Mouse (Mus musculus) myocyte (in vitro differentiated cells): ENCODE measurements around the gene Fat3. TPM values are rescaled to one million over a fixed set of nuclear protein-coding genes. Genes with fewer than 3 reads are reported as not detected.

ENCODE experiments used
- H3K27me3 ChIP-seq: one replicate; pipeline ENCODE4 v1.6.1; 2011; ENCODE audit not compliant: control insufficient read depth, insufficient read depth, insufficient read length
- H3K36me3 ChIP-seq: one replicate; pipeline ENCODE4 v1.6.1; 2011; ENCODE audit not compliant: control insufficient read depth, insufficient read depth
- H3K4me2 ChIP-seq: one replicate; pipeline ENCODE4 v1.6.1; 2011; ENCODE audit warnings: low read depth, control low read depth
- H3K4me3 ChIP-seq: one replicate; pipeline ENCODE4 v1.5.1; 2011; ENCODE audit warnings: mild to moderate bottlenecking, control low read depth, moderate library complexity
- H3K79me2 ChIP-seq: one replicate; pipeline ENCODE4 v1.6.1; 2011; ENCODE audit not compliant: control insufficient read depth, insufficient read depth
- H3ac ChIP-seq: one replicate; pipeline ENCODE4 v1.6.1; 2011; ENCODE audit not compliant: control insufficient read depth, insufficient read length
- CEBPB ChIP-seq: IDR thresholded peaks from 2 replicates; pipeline ENCODE4 v1.6.1; 2011; ENCODE audit warnings: mild to moderate bottlenecking, moderate library complexity; ENCODE audit not compliant: poor library complexity, insufficient read depth, severe bottlenecking
- E2F4 ChIP-seq: IDR thresholded peaks from one replicate; pipeline ENCODE4 v1.6.1; 2011; ENCODE audit warnings: mild to moderate bottlenecking, control low read depth, moderate library complexity; ENCODE audit not compliant: insufficient read depth
- MAX ChIP-seq: IDR thresholded peaks from one replicate; pipeline ENCODE4 v1.6.1; 2011; ENCODE audit warnings: low read depth, mild to moderate bottlenecking, control low read depth
- MYOD1 ChIP-seq, 3 experiments: IDR thresholded peaks; one replicate each; pipeline ENCODE4 v1.6.1; 2011; ENCODE audit warnings: control low read depth in 2 of 3, low read depth in 2 of 3, mild to moderate bottlenecking in 2 of 3, moderate library complexity in 1 of 3; ENCODE audit not compliant: insufficient read length in 2 of 3, control insufficient read depth in 1 of 3
- MYOG ChIP-seq, 3 experiments: IDR thresholded peaks; one replicate each; pipeline ENCODE4 v1.6.1; 2011; ENCODE audit warnings: control low read depth in 2 of 3, low read depth in 2 of 3, mild to moderate bottlenecking in 2 of 3; ENCODE audit not compliant: insufficient read length in 2 of 3, control insufficient read depth in 1 of 3, insufficient read depth in 1 of 3
- POLR2A ChIP-seq: IDR thresholded peaks from one replicate; pipeline ENCODE4 v1.6.1; 2011; ENCODE audit warnings: low read depth, mild to moderate bottlenecking, control low read depth, moderate library complexity; ENCODE audit not compliant: insufficient read length
- POLR2AphosphoS2 ChIP-seq: IDR thresholded peaks from one replicate; pipeline ENCODE4 v1.6.1; 2011; ENCODE audit warnings: low read depth, control low read depth; ENCODE audit not compliant: insufficient read length
- REST ChIP-seq: IDR thresholded peaks from one replicate; pipeline ENCODE4 v1.6.1; 2011; ENCODE audit warnings: mild to moderate bottlenecking, control low read depth, moderate library complexity; ENCODE audit not compliant: insufficient read depth, insufficient read length
- SRF ChIP-seq: IDR thresholded peaks from one replicate; pipeline ENCODE4 v1.6.1; 2011; ENCODE audit warnings: low read depth; ENCODE audit not compliant: control insufficient read depth, insufficient read length
- TCF12 ChIP-seq: IDR thresholded peaks from one replicate; pipeline ENCODE4 v1.6.1; 2011; ENCODE audit warnings: mild to moderate bottlenecking, control low read depth; ENCODE audit not compliant: poor library complexity, insufficient read depth, severe bottlenecking
- TCF3 ChIP-seq: IDR thresholded peaks from one replicate; pipeline ENCODE4 v1.6.1; 2011; ENCODE audit warnings: low read depth, control low read depth; ENCODE audit not compliant: insufficient read length
- USF1 ChIP-seq: IDR thresholded peaks from one replicate; pipeline ENCODE4 v1.6.1; 2011; ENCODE audit warnings: low read depth, mild to moderate bottlenecking, control low read depth, moderate library complexity
- polyA plus RNA-seq: library from polyadenylated mRNA; unstranded; fragments of >200 nt; fragmentation: generic; extraction: Trizol; gene quantifications from one replicate; pipeline ENCODE4 v1.2.1, GENCODE M21; 2012; ENCODE audit warnings: missing spikeins

Gene Fat3
- polyA plus RNA-seq, 1 experiment: not detected

DNA sequence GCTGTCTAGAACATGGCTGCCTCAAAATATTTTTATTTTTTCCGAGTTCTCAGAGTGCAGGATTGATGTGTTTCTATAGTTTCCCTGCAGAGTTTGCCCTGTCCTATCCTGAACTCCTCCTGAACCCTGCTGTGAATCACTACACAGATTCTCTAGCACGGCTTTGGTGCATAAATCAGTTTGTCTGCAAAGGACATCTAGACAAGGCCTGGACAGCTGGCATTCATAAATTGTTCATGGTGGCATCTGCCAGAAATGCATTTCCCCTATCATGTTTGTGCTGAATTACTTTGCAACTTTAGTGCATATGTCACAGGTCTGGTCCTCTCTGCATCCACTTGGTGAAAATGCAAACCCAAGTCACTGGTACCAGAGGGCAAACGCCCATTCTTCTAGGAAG, 543.3 kb downstream of the Fat3 start:
- H3K4me2 ChIP-seq: no peak overlapping the region
- H3K4me3 ChIP-seq: no peak overlapping the region
- H3K79me2 ChIP-seq: no peaks in the 10 kb centered on the region
- TF ChIP-seq REST (no peak), E2F4 (no peak), POLR2A (no peak), USF1 (no peak), MYOD1 (IDR thresholded peaks at IDR 0.05; ENCODE audit: control insufficient read depth in 1 of 3, insufficient read length in 2 of 3, low read depth in 2 of 3) (no peak), POLR2AphosphoS2 (no peak), MAX (no peak), MYOG (IDR thresholded peaks at IDR 0.05; ENCODE audit: control insufficient read depth in 1 of 3, insufficient read depth in 1 of 3, insufficient read length in 2 of 3, low read depth in 2 of 3) (no peak), TCF12 (no peak), SRF (no peak), TCF3 (no peak)
- no peak overlapping the region for H3ac ChIP-seq
- H3K36me3 ChIP-seq: no peaks in the 10 kb centered on the region
- H3K27me3 ChIP-seq: no peaks in the 10 kb centered on the region

- H3K79me2 ChIP-seq: no peaks in the 10 kb centered on the region
- TF ChIP-seq POLR2A: no peak
- TF ChIP-seq E2F4: no peak
- TF ChIP-seq POLR2AphosphoS2: no peak
- TF ChIP-seq MAX: no peak
- TF ChIP-seq MYOD1 (IDR thresholded peaks at IDR 0.05; ENCODE audit: control insufficient read depth in 1 of 3, insufficient read length in 2 of 3, low read depth in 2 of 3): no peak
- no peak for TF ChIP-seq REST
- no peak for TF ChIP-seq SRF
- no peak for TF ChIP-seq USF1
- no peak for TF ChIP-seq TCF3
- TF ChIP-seq MYOG (IDR thresholded peaks at IDR 0.05; ENCODE audit: control insufficient read depth in 1 of 3, insufficient read depth in 1 of 3, insufficient read length in 2 of 3, low read depth in 2 of 3): no peak
- no peak for TF ChIP-seq CEBPB
- TF ChIP-seq TCF12: no peak
- H3K27me3 ChIP-seq: no peaks in the 10 kb centered on the region
- H3K4me2 ChIP-seq: no peak overlapping the region
- H3K4me3 ChIP-seq: no peak overlapping the region
- no peaks in the 10 kb centered on the region for H3K36me3 ChIP-seq
- no peak overlapping the region for H3ac ChIP-seq
These were observed 545.8 kb downstream of the Fat3 start for GRCm38 (mm10) chr9:15955147-15955782.

DNA sequence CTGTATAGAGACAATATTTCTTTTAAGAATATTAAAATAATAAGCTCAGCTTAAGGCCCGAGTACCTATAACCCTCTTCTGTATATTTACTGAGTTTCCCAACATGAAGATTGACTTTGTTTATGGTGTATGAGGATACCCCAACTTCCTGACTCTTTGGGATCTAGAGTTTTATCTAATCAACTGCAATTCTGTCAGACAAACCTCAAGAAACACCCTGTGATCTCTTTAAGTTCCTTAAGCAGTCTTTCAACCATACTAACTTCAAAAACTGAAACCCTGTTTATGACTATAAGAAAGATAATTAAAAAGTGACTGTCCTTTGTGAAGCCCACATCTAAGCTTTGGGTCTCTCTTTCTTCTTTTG, 546.8 kb downstream of the Fat3 start:
- no peak overlapping the region for H3ac ChIP-seq
- no peak for TF ChIP-seq POLR2A
- no peak for TF ChIP-seq E2F4
- TF ChIP-seq MYOD1 (IDR thresholded peaks at IDR 0.05; ENCODE audit: control insufficient read depth in 1 of 3, insufficient read length in 2 of 3, low read depth in 2 of 3): no peak
- no peak for TF ChIP-seq MAX

GRCm38 (mm10) chr9:15953585-15954337, 547.3 kb downstream of the Fat3 start:
- no peak overlapping the region for H3ac ChIP-seq
- no peaks in the 10 kb centered on the region for H3K27me3 ChIP-seq
- no peaks in the 10 kb centered on the region for H3K79me2 ChIP-seq
- H3K4me2 ChIP-seq: no peak overlapping the region
- no peak for TF ChIP-seq E2F4
- TF ChIP-seq MAX: no peak
- TF ChIP-seq CEBPB: no peak
- TF ChIP-seq MYOG (IDR thresholded peaks at IDR 0.05; ENCODE audit: control insufficient read depth in 1 of 3, insufficient read depth in 1 of 3, insufficient read length in 2 of 3, low read depth in 2 of 3): no peak
- no peak for TF ChIP-seq MYOD1 (IDR thresholded peaks at IDR 0.05; ENCODE audit: control insufficient read depth in 1 of 3, insufficient read length in 2 of 3, low read depth in 2 of 3)
- TF ChIP-seq USF1: no peak
- no peak for TF ChIP-seq TCF3
- TF ChIP-seq TCF12: no peak
- TF ChIP-seq POLR2AphosphoS2: no peak
- TF ChIP-seq POLR2A: no peak
- TF ChIP-seq REST: no peak
- no peak for TF ChIP-seq SRF
- H3K36me3 ChIP-seq: no peaks in the 10 kb centered on the region
- no peak overlapping the region for H3K4me3 ChIP-seq

More for the DNA sequence above, 546.8 kb downstream of the Fat3 start:
- Histone ChIP-seq H3K36me3 (no peaks in the 10 kb centered on the region), H3K4me3 (no peak overlapping the region), H3K4me2 (no peak overlapping the region), H3K79me2 (no peaks in the 10 kb centered on the region), H3K27me3 (no peaks in the 10 kb centered on the region)
